Mouse (Mus musculus) heart, embryonic 14.5 days (tissue): ENCODE measurements at regions not wholly inside any gene's neighbourhood (a gene's known extent, or its start where the extent isn't known, plus 50 kb on each side); places are given as distances from the start of the nearest gene placed in this dataset.

ENCODE experiments used
- ATAC-seq: fragments of 200-750 bp; cut with Nextera tagmentation; 2 replicates; pipeline ENCODE4 v1.8.0; 2017; ENCODE audit warnings: low read depth, moderate TSS enrichment; ENCODE audit not compliant: insufficient number of reproducible peaks, insufficient read depth, low FRiP score
- H3K27ac ChIP-seq, 2 experiments: fragments of 200-500 bp in 1 of 2; fragments of 300-500 bp in 1 of 2; sonication (generic) in 1 of 2; replicated peaks in 1 of 2; 2 replicates each; pipeline ENCODE4 v1.5.1; 2012 to 2014; ENCODE audit warnings: low read depth in 2 of 2, low read length in 2 of 2, control low read depth in 1 of 2, mild to moderate bottlenecking in 1 of 2, mixed read lengths in 1 of 2; ENCODE audit not compliant: control insufficient read depth in 1 of 2, insufficient read depth in 1 of 2
- H3K27me3 ChIP-seq: fragments of 300-500 bp; sonication (generic); 2 replicates; pipeline ENCODE4 v1.6.1; 2014; ENCODE audit warnings: mild to moderate bottlenecking, low read length, control low read depth; ENCODE audit not compliant: control insufficient read depth, insufficient read depth
- H3K36me3 ChIP-seq: fragments of 300-500 bp; sonication (generic); 2 replicates; pipeline ENCODE4 v1.6.1; 2014; ENCODE audit warnings: mild to moderate bottlenecking, control low read depth, low read length, mixed read lengths; ENCODE audit not compliant: control insufficient read depth, insufficient read depth
- H3K4me1 ChIP-seq, 2 experiments: fragments of 200-500 bp in 1 of 2; fragments of 300-500 bp in 1 of 2; sonication (generic) in 1 of 2; 2 replicates each; pipeline ENCODE4 v1.6.1; 2012 to 2014; ENCODE audit warnings: low read length in 2 of 2, control low read depth in 1 of 2, mixed read lengths in 1 of 2; ENCODE audit not compliant: control insufficient read depth in 2 of 2, insufficient read depth in 2 of 2
- H3K4me2 ChIP-seq: fragments of 300-500 bp; sonication (generic); 2 replicates; pipeline ENCODE4 v1.6.1; 2014; ENCODE audit warnings: mild to moderate bottlenecking, low read length
- H3K4me3 ChIP-seq, 2 experiments: fragments of 200-500 bp in 1 of 2; fragments of 300-500 bp in 1 of 2; sonication (generic) in 1 of 2; 2 replicates each; pipeline ENCODE4 v1.5.1; 2012 to 2014; ENCODE audit warnings: low read length in 2 of 2, mild to moderate bottlenecking in 2 of 2, control low read depth in 1 of 2, low read depth in 1 of 2, moderate library complexity in 1 of 2; ENCODE audit not compliant: control insufficient read depth in 1 of 2, insufficient read depth in 1 of 2
- H3K9ac ChIP-seq: fragments of 300-500 bp; sonication (generic); 2 replicates; pipeline ENCODE4 v1.6.1; 2014; ENCODE audit warnings: mild to moderate bottlenecking, low read length
- H3K9me3 ChIP-seq: fragments of 300-500 bp; sonication (generic); 2 replicates; pipeline ENCODE4 v1.6.1; 2016; ENCODE audit warnings: low read length, control low read depth; ENCODE audit not compliant: control insufficient read depth
- WGBS: fragments of 180-500 bp; shearing (Covaris S2); extraction: QIAGEN DNeasy Blood & Tissue Kit; methylation state at CpG from one replicate; pipeline ENCODE4 v1.1.7; 2014; 5-methylcytosine and 5-hydroxymethylcytosine counted together

DNA sequence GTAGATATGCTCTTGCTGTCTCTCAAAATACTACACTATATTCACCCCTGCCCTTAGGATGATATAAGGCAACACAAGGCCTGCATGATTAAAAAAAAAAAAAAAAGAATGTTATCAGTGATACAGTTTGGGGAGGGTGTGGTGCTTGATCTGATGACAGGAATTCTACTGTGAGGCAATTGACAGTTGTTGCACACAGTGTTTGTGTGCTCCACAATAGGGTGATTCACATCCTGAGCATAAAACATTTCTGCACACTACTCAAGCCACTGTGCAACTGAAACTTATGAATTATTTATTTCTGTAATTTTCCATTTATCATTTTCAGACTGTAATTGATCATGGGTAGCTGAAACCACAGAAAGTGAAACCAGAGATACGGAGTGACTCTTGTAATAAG lies 277.2 kb upstream of the Adgrl4 start:
- H3K27ac ChIP-seq: no peak overlapping the region
- 80% methylated on average over 1 of the region's 1 CpGs for WGBS

DNA sequence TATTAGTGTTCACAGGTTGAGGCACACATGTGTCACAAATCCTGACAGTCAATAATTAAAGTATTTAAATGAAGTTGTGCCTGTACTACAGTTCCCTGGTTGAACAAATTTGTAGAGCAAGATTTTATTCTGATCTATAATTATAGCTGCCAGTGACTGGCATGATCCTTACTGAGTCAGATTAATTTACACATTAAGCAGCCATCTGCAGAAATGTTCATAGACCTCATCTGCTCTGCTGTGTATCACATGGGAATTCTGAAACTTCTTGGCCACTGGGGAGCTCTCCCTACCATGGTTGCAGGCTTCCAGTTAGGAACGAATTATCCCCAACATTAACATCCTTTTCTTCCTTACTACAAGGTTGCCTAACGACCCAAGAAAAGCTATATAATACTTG lies 255.6 kb upstream of the Adgrl4 start:
- no peak overlapping the region for H3K4me2 ChIP-seq

More for the DNA sequence above, 277.2 kb upstream of the Adgrl4 start:
- H3K36me3 ChIP-seq: no peaks in the 10 kb centered on the region
- no peak overlapping the region for H3K4me3 ChIP-seq
- ATAC-seq: no peak
- H3K4me2 ChIP-seq: no peak overlapping the region
- no peaks in the 10 kb centered on the region for H3K9me3 ChIP-seq
- H3K9ac ChIP-seq: no peak overlapping the region
- H3K27me3 ChIP-seq: no peaks in the 10 kb centered on the region
- H3K4me1 ChIP-seq: no peaks in the 10 kb centered on the region

DNA sequence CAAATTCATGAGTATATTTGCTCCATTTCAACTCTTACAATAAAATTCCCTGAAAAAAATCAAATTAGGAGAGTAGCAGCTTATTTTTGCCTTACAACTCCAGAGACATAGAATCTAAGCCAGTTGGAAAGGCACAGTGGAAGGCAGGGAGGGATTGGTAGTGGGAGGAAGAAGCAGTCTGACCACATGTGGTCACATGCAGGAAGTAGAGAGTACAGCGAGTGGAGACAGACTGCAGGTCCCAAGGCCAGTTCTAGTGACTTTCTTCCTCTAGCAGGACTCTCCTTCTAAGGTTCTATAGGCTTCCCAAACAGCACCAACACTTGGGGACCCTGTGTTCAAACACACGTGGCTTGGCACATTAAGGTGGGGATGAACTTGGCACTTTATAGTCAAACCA lies 245.6 kb upstream of the Adgrl4 start:
- Histone ChIP-seq H3K27ac (no peak overlapping the region), H3K36me3 (no peaks in the 10 kb centered on the region), H3K9me3 (no peaks in the 10 kb centered on the region), H3K4me1 (no peaks in the 10 kb centered on the region), H3K27me3 (no peaks in the 10 kb centered on the region), H3K4me2 (no peak overlapping the region), H3K9ac (no peak overlapping the region), H3K4me3 (no peak overlapping the region)
- 83% methylated on average over 2 of the region's 2 CpGs for WGBS
- no peak for ATAC-seq

More for the DNA sequence above, 255.6 kb upstream of the Adgrl4 start:
- H3K27me3 ChIP-seq: no peaks in the 10 kb centered on the region
- WGBS: 47% methylated on average over 2 of the region's 2 CpGs
- H3K4me3 ChIP-seq: no peak overlapping the region
- no peaks in the 10 kb centered on the region for H3K9me3 ChIP-seq
- no peak overlapping the region for H3K27ac ChIP-seq
- H3K36me3 ChIP-seq: no peaks in the 10 kb centered on the region
- no peaks in the 10 kb centered on the region for H3K4me1 ChIP-seq
- ATAC-seq: no peak
- H3K9ac ChIP-seq: no peak overlapping the region

DNA sequence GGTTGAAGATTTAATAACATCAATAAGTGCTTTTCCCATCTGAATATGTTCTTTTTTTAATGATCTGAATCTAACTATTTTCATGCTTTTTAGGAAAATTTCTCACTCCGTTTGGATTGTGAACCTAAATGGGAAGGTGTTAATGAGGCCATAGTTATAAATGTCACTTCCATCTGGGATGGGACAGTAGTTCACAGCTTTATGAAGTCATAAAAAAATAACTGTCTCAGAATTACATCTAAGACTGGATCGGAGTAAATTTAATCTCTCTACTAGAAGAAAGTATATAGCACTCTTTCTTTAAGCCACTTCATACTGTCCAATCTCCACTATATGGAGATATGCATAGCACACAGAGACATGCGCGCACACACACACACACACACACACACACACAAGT lies 226.7 kb upstream of the Adgrl4 start:
- no peak for ATAC-seq
- Histone ChIP-seq H3K36me3 (no peaks in the 10 kb centered on the region), H3K4me3 (no peak overlapping the region), H3K9ac (no peak overlapping the region), H3K9me3 (no peaks in the 10 kb centered on the region), H3K4me2 (no peak overlapping the region), H3K4me1 (no peaks in the 10 kb centered on the region), H3K27me3 (no peaks in the 10 kb centered on the region), H3K27ac (no peak overlapping the region)
- WGBS: 79% methylated on average over 4 of the region's 4 CpGs

DNA sequence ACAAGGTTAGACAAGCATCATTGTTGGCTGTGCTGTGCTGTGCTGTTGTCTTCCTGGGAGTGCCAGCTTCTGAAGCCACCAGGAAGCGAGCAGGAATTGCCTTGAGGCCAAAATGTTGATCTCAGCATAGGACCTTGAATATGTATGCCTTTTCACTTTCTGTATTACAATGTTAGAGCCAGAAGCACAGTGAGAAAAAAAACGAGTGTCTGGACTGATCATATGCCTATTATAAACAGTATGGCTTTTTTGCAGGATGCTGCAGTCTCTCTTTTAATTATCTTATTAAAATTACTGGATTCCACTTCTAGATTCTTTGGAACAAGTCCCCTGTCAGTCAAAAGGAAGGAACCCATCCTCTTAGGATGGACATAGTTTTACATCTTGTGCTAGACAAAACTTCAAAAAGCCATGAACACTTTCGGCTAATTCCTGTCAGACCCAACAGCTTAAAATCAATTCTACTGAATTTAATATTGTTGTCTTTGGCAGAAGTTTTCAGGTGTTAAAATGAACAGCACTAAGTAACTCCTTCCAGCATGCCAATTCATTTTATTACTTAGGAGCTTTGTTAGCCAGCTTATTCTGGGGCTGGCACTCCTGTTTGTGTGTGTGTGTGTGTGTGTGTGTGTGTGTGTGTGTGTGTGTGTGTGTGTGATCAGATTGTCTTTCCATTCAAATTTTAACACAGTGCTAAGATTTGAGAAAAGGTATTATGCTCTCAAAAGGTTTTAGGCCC lies 220.8 kb upstream of the Adgrl4 start:
- no peak for ATAC-seq
- Histone ChIP-seq H3K9me3 (no peaks in the 10 kb centered on the region), H3K4me1 (peaks cover 0 to 4% of the 10 kb centered on the region in 2 experiments; a peak in 1 of 4 replicates), H3K27ac (no peak overlapping the region), H3K27me3 (no peaks in the 10 kb centered on the region), H3K9ac (no peak overlapping the region), H3K36me3 (no peaks in the 10 kb centered on the region), H3K4me3 (no peak overlapping the region), H3K4me2 (no peak overlapping the region)
- 69% methylated on average over 3 of the region's 3 CpGs for WGBS

DNA sequence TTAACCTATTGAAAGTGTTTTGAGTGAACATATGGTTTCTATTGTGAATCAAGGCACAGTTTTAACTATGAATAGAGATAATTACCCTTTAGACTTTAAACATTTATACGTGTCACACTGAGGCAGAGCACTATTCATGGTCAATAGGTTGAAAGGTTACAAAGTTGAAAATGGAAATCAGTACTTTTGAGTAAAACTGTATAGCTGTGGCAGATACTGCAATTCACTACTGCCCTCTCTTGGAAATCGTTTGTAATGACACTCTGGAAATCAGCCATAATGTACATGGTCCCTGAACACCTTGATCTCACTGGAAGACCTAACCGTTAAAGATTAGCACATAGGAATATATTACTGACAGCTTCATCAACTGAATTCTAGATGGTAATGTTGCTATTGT lies 215.3 kb upstream of the Adgrl4 start:
- no peaks in the 10 kb centered on the region for H3K9me3 ChIP-seq
- ATAC-seq: no peak
- H3K9ac ChIP-seq: no peak overlapping the region
- H3K27me3 ChIP-seq: no peaks in the 10 kb centered on the region
- H3K27ac ChIP-seq: no peak overlapping the region
- H3K4me1 ChIP-seq: peaks cover 0 to 4% of the 10 kb centered on the region in 2 experiments; a peak in 1 of 4 replicates
- no peaks in the 10 kb centered on the region for H3K36me3 ChIP-seq
- WGBS: 19% methylated on average over 3 of the region's 3 CpGs
- no peak overlapping the region for H3K4me3 ChIP-seq
- H3K4me2 ChIP-seq: no peak overlapping the region

DNA sequence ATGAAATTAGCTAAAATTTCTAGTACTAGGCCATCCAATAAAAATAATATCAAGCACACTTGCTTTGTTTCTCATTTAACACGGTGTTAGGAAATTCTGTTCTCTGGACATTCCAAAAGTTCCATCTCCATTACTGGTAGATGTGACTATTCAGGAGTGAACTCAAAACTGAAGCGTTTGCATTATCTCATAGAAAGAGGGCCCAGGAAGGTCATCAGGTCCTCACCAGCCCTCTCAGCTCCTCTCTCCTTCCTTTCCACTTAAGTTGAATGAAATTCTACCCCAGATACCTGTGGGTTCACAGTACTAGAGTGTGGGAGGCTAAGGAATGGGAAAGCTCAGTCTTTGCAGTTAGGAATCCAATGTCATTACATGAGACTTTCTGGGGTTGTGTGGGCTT lies 185.2 kb upstream of the Adgrl4 start:
- no peaks in the 10 kb centered on the region for H3K36me3 ChIP-seq
- WGBS: 52% methylated on average over 2 of the region's 2 CpGs
- H3K9ac ChIP-seq: no peak overlapping the region
- H3K9me3 ChIP-seq: no peaks in the 10 kb centered on the region
- H3K27me3 ChIP-seq: no peaks in the 10 kb centered on the region
- no peaks in the 10 kb centered on the region for H3K4me1 ChIP-seq
- H3K4me2 ChIP-seq: no peak overlapping the region
- no peak for ATAC-seq
- no peak overlapping the region for H3K27ac ChIP-seq
- H3K4me3 ChIP-seq: no peak overlapping the region

DNA sequence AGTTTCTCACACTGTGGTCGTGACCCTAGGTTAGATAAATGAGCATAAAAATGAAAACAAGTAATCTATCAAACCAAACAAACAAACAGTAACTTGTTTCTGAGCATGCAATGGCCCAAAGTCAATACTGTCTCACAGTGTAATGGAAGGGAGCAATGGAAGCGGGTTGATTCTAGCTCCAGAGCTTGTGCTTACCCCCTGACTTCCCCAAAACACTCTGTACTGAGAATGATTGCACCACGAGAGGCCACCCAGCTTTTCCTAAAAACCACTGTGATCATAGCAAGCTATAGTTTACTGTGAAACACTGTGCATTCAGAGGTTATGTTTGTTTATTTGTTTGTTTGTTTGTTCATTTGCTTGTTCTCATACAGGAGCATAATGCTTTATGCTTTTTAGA lies 174.9 kb upstream of the Adgrl4 start:
- H3K4me3 ChIP-seq: no peak overlapping the region
- no peak overlapping the region for H3K27ac ChIP-seq
- 67% methylated on average over 3 of the region's 3 CpGs for WGBS
- no peaks in the 10 kb centered on the region for H3K9me3 ChIP-seq
- H3K36me3 ChIP-seq: no peaks in the 10 kb centered on the region
- no peaks in the 10 kb centered on the region for H3K27me3 ChIP-seq
- no peaks in the 10 kb centered on the region for H3K4me1 ChIP-seq
- no peak overlapping the region for H3K9ac ChIP-seq
- H3K4me2 ChIP-seq: no peak overlapping the region
- no peak for ATAC-seq
